Mouse (Mus musculus) hindbrain, embryonic 15.5 days (tissue): ENCODE data around the gene Brca1. TPM values are rescaled to one million over a fixed set of nuclear protein-coding genes. Genes with fewer than 3 reads are reported as not detected.
"Not testable (repeated sequence)": the region's sequence is repeated elsewhere in the genome, so short reads cannot be mapped to it uniquely, and the experiment has no call there.

ENCODE experiments used
- ATAC-seq: fragments of 200-750 bp; cut with Nextera tagmentation; 2 replicates; pipeline ENCODE4 v1.8.0; 2017; ENCODE audit warnings: low read depth, moderate number of reproducible peaks, moderate TSS enrichment; ENCODE audit not compliant: low FRiP score
- H3K27ac ChIP-seq: fragments of 300-500 bp; sonication (generic); replicated peaks from 2 replicates; pipeline ENCODE4 v1.5.1; 2015; ENCODE audit warnings: mild to moderate bottlenecking, inconsistent platforms
- H3K27me3 ChIP-seq: fragments of 300-500 bp; sonication (generic); 2 replicates; pipeline ENCODE4 v1.6.1; 2015; ENCODE audit warnings: control low read depth, inconsistent platforms
- H3K36me3 ChIP-seq: fragments of 300-500 bp; sonication (generic); 2 replicates; pipeline ENCODE4 v1.6.1; 2015; ENCODE audit warnings: control low read depth, inconsistent platforms
- H3K4me1 ChIP-seq: fragments of 300-500 bp; sonication (generic); replicated peaks from 2 replicates; pipeline ENCODE4 v1.6.1; 2015; ENCODE audit warnings: control low read depth, inconsistent platforms
- H3K4me2 ChIP-seq: fragments of 300-500 bp; sonication (generic); 2 replicates; pipeline ENCODE4 v1.6.1; 2015; ENCODE audit warnings: moderate library complexity, mild to moderate bottlenecking, inconsistent platforms
- H3K4me3 ChIP-seq: fragments of 300-500 bp; sonication (generic); 2 replicates; pipeline ENCODE4 v1.5.1; 2015; ENCODE audit warnings: mild to moderate bottlenecking, inconsistent platforms
- H3K9ac ChIP-seq: fragments of 300-500 bp; sonication (generic); 2 replicates; pipeline ENCODE4 v1.6.1; 2015; ENCODE audit warnings: inconsistent platforms
- H3K9me3 ChIP-seq: fragments of 300-500 bp; sonication (generic); 2 replicates; pipeline ENCODE4 v1.6.1; 2016; ENCODE audit warnings: control low read depth, inconsistent platforms
- WGBS: fragments of 180-500 bp; shearing (Covaris S2); methylation state at CpG from one replicate; pipeline ENCODE4 v1.1.7; 2015; 5-methylcytosine and 5-hydroxymethylcytosine counted together
- polyA plus RNA-seq: library from polyadenylated mRNA; unstranded; fragments of >200 nt; fragmentation: Nextera tagmentation; extraction: Ambion mirVana; gene quantifications from 2 replicates; pipeline ENCODE4 v1.2.1, GENCODE M21; 2015

The Brca1 gene
- polyA plus RNA-seq, 1 experiment from 2014 or later = 2.8 TPM

DNA sequence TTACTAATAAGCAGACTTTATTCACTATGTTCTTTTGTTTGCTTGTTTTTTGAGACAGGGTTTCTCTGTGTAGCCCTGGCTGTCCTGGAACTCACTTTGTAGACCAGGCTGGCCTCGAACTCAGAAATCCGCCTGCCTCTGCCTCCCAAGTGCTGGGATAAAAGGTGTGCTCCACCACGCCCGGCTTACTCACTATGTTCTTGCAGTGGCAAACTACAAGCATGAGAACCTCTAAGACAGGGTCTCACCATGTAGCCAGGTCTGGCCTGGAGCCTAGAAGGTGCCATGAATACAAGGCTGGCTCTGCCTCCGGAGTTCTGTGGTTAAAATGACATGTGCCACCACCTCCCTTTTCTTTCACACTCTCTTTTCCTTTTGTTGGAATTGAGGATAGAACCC is 85.2 kb downstream of the Brca1 start:
- not testable (repeated sequence) for H3K27me3 ChIP-seq, H3K27ac ChIP-seq, ATAC-seq, H3K9ac ChIP-seq, H3K36me3 ChIP-seq, H3K9me3 ChIP-seq
- Histone ChIP-seq H3K4me3 (peak overlapping the region; percentile 95), H3K4me1 (peaks cover 65% of the 10 kb centered on the region), H3K4me2 (peak overlapping the region; percentile 71)
- 54% methylated on average over 5 of the region's 5 CpGs for WGBS

DNA sequence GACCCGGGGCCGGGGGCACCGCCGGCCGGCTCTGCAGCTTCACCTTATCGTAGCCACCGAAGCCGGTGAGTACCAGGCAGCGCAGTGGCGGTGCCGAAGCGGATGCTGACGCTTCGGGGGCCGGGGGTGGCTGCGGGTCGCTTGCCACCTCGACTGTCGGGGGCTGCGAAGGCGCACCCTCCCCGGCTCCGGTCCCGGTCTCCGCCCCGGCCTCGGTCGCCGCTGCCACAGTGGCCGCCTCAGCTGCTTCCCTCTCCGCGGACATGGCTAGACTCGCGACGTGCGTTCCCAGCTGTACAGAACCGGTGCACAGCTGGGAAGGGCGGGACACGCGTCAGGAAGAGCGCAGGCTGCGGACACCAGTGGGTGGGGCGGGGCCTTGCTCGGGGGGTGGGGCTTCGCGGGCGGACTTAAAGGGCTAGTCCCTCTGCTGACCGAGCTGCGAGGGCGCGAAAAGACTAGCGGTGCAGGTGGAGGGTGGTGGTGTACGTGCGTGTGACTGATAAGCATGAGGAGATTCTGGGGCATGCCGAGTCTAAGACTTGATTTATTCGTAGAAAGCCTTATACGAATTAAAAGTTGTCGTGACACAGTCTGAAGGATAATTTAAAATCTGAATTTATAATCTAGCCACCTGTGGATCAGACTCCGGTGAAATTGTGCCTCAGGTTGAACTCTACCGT is 85.7 kb downstream of the Brca1 start, which contains the start of gene Vat1:
TSS of gene Vat1 (minus strand) at position 362 of the 683 bp plus-strand sequence.
- ATAC-seq = peak; percentile 75
- under 1% methylated on average over 60 of the region's 60 CpGs for WGBS
- peaks cover 65% of the 10 kb centered on the region for H3K4me1 ChIP-seq

DNA sequence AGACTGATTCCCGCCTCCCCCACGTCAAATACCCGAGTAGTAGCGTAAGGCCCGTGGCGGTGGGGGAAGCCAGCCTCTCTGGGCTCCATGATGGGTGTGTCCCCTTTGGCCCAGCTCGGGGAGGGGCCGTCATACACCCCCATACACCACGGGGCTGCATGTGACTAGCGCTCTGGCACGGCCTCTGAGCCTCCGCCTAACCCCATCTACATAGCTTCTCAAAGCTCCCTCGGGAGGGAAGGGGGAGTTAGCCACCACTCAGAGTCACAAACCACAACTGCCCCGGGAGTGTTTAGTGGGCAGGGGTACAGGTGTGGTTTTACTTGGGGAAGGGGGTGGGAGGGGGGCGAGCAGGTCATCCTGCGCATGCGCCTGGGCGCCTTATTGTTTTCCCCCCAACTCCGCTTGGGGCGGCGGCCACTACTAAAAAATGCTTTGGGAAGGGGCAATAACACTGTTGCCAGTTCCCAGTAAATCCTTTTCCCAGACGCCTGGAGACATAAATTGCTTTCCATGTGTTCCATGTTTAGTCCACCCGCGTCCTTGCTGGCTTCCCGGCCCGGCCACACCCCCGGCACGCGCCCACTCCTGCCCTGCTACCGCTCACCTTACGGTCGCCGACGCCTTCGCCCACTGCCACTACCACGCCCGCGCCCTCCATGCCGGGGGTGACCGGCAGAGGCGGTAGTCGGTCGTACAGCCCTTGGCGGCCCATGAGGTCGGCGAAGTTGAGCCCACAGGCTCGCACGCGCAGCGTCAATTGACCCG is 86.5 kb downstream of the Brca1 start:
- peak; percentile 43 for ATAC-seq
- Histone ChIP-seq H3K4me3 (peak overlapping the region; percentile 95), H3K9me3 (no peaks in the 10 kb centered on the region), H3K27ac (peak overlapping the region; percentile 96), H3K9ac (peak overlapping the region; percentile 96), H3K4me1 (peaks cover 62% of the 10 kb centered on the region), H3K4me2 (peak overlapping the region; percentile 71), H3K27me3 (no peaks in the 10 kb centered on the region), H3K36me3 (peaks cover 21% of the 10 kb centered on the region)
- WGBS = under 1% methylated on average over 51 of the region's 51 CpGs

More for the DNA sequence above, 85.7 kb downstream of the Brca1 start, which contains the start of gene Vat1:
- H3K27me3 ChIP-seq = no peaks in the 10 kb centered on the region
- H3K36me3 ChIP-seq = peaks cover 15% of the 10 kb centered on the region
- peak within 1 kb of the TSS; percentile 81 for H3K4me2 ChIP-seq
- peak within 1 kb of the TSS; percentile 95 for H3K4me3 ChIP-seq
- H3K27ac ChIP-seq = peak within 1 kb of the TSS; percentile 96
- no peaks in the 10 kb centered on the region for H3K9me3 ChIP-seq
- peak within 1 kb of the TSS; percentile 96 for H3K9ac ChIP-seq

GRCm38 (mm10) chr11:101464211-101465100 is 87.3 kb downstream of the Brca1 start, which contains the start of gene Rnd2:
Gene Rnd2 (plus strand): TSS chr11:101464999.
- Histone ChIP-seq H3K27ac (peak within 1 kb of the TSS; percentile 96), H3K4me2 (peak within 1 kb of the TSS; percentile 71), H3K9ac (peak within 1 kb of the TSS; percentile 96), H3K9me3 (no peaks in the 10 kb centered on the region), H3K27me3 (no peaks in the 10 kb centered on the region), H3K36me3 (peaks cover 30% of the 10 kb centered on the region), H3K4me3 (peak within 1 kb of the TSS; percentile 95), H3K4me1 (peaks cover 56% of the 10 kb centered on the region)
- 10% methylated on average over 12 of the region's 12 CpGs for WGBS
- ATAC-seq = peak; percentile 1; the same call in 1 of the 2 replicates

DNA sequence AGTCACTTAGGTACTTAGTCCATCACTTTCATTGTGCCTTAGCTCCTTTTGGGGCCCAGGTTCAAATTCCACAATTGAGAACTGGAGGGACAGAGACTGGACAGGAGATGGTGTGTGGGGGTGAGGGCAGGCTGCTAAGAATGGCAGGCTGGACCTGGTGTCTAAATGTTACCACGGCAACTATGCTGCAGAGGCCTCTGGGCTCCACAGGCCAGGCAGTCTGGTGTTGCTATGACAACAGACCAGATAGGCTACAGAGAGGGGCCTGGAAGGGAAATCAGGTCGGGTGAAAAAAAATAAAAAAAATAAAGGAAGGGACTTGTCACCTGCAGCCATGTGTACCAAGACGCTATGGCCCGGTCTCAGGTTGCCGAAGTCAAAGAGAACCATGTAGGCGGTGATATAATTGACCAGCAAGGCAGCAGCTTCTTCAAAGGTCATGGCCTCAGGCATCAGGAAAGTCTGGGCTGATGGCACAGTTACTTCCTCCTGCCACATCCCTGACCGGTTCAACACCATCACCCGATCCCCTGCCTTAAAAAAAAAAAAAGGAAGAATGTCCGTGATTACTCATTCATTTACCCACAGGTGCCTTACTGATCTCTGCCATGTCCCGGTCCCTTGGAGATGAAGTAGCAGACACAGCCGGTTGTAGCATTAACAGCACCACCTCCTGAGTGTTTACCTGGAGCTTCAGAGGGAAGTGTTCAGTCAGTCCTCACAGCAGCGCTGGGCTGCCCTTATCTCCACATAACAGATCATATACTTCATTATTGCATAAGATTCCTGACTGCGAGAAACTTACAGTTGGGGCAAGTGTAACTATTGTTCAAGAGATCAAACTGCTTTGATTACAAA is 88.9 kb downstream of the Brca1 start:
- Histone ChIP-seq H3K4me3 (peak overlapping the region; percentile 95; the same call in 1 of the 2 replicates), H3K27me3 (no peaks in the 10 kb centered on the region), H3K27ac (no peak overlapping the region; the same call in 1 of the 2 replicates), H3K4me2 (peak overlapping the region; percentile 71), H3K4me1 (peaks cover 47% of the 10 kb centered on the region), H3K9me3 (no peaks in the 10 kb centered on the region), H3K9ac (no peak overlapping the region), H3K36me3 (peaks cover 45% of the 10 kb centered on the region)
- ATAC-seq = peak; percentile 37; the same call in 1 of the 2 replicates
- WGBS = 24% methylated on average over 13 of the region's 13 CpGs

- Histone ChIP-seq H3K36me3 (peaks cover 51% of the 10 kb centered on the region), H3K4me2 (peak overlapping the region; percentile 71), H3K9ac (no peak overlapping the region), H3K4me3 (no peak overlapping the region), H3K9me3 (no peaks in the 10 kb centered on the region), H3K4me1 (peaks cover 41% of the 10 kb centered on the region), H3K27ac (no peak overlapping the region; the same call in 1 of the 2 replicates), H3K27me3 (no peaks in the 10 kb centered on the region)
- ATAC-seq = no peak
- 56% methylated on average over 14 of the region's 14 CpGs for WGBS
Observed at GRCm38 (mm10) chr11:101462141-101462540, 89.6 kb downstream of the Brca1 start.

- H3K4me1 ChIP-seq = peaks cover 31% of the 10 kb centered on the region
- H3K4me3 ChIP-seq = no peak overlapping the region
- no peak overlapping the region for H3K9ac ChIP-seq
- no peaks in the 10 kb centered on the region for H3K9me3 ChIP-seq
- no peak overlapping the region for H3K27ac ChIP-seq
- H3K4me2 ChIP-seq = no peak overlapping the region
- peaks cover 58% of the 10 kb centered on the region for H3K36me3 ChIP-seq
- 92% methylated on average over 15 of the region's 15 CpGs for WGBS
- H3K27me3 ChIP-seq = no peaks in the 10 kb centered on the region
- ATAC-seq = no peak
Observed at GRCm38 (mm10) chr11:101460321-101460720, 91.4 kb downstream of the Brca1 start.

DNA sequence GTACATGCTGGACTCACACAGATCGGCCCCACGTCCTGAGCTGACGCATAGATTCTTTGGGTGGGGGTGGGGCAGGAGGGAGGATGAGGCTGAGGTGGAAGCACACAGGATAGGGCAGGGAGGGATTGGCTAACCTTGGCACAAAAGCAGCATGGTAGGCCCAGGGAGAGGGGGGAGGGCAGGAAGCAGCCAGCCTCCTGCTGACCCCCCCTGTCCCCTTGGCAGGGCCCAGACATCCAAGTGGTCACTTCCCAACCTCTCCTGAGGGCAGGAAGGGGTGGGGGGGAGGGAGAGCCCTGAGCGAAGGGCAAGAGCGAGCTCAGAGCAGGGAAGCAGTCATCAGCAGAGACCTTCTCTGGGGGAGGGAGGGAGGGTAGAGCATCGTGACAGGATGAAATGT is 92.0 kb downstream of the Brca1 start:
- Histone ChIP-seq H3K4me2 (no peak overlapping the region), H3K27me3 (no peaks in the 10 kb centered on the region), H3K36me3 (peaks cover 58% of the 10 kb centered on the region), H3K4me3 (no peak overlapping the region), H3K27ac (no peak overlapping the region), H3K4me1 (peaks cover 28% of the 10 kb centered on the region), H3K9ac (no peak overlapping the region), H3K9me3 (no peaks in the 10 kb centered on the region)
- 44% methylated on average over 4 of the region's 6 CpGs for whole genome bisulfite sequencing
- ATAC-seq = no peak

DNA sequence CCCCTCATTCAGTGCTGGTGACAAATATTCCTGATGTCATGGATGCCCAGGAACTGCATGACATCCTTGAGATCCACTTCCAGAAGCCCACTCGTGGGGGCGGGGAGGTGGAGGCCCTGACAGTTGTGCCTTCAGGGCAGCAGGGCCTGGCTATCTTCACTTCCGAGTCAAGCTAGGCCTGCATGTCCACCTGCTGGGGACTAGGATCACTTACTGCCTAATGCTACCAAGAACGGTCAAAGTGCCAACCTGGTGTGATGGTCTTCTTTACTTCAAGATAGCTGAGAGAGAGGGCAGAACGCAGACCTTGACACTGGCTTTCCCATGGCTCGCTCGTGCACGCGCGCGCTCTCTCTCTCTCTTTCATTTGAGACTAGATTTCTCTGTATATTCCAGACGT is 93.5 kb downstream of the Brca1 start:
- no peak for ATAC-seq
- H3K4me2 ChIP-seq = no peak overlapping the region
- no peak overlapping the region for H3K4me3 ChIP-seq
- no peaks in the 10 kb centered on the region for H3K9me3 ChIP-seq
- peaks cover 58% of the 10 kb centered on the region for H3K36me3 ChIP-seq
- H3K4me1 ChIP-seq = peaks cover 13% of the 10 kb centered on the region
- no peak overlapping the region for H3K27ac ChIP-seq
- H3K27me3 ChIP-seq = no peaks in the 10 kb centered on the region
- no peak overlapping the region for H3K9ac ChIP-seq
- 87% methylated on average over 12 of the region's 12 CpGs for WGBS

GRCm38 (mm10) chr11:101457631-101458030 is 94.1 kb downstream of the Brca1 start:
- no peak for ATAC-seq
- peaks cover 58% of the 10 kb centered on the region for H3K36me3 ChIP-seq
- H3K9ac ChIP-seq = no peak overlapping the region
- peaks cover 7% of the 10 kb centered on the region for H3K4me1 ChIP-seq
- no peaks in the 10 kb centered on the region for H3K9me3 ChIP-seq
- no peak overlapping the region for H3K4me3 ChIP-seq
- 95% methylated on average over 9 of the region's 9 CpGs for WGBS
- no peak overlapping the region for H3K4me2 ChIP-seq
- no peak overlapping the region for H3K27ac ChIP-seq
- no peaks in the 10 kb centered on the region for H3K27me3 ChIP-seq

GRCm38 (mm10) chr11:101455627-101456026 is 96.1 kb downstream of the Brca1 start:
- no peak for ATAC-seq
- peaks cover 40% of the 10 kb centered on the region for H3K36me3 ChIP-seq
- WGBS = 94% methylated on average over 7 of the region's 7 CpGs
- H3K27me3 ChIP-seq = no peaks in the 10 kb centered on the region
- no peak overlapping the region for H3K27ac ChIP-seq
- no peaks in the 10 kb centered on the region for H3K9me3 ChIP-seq
- no peak overlapping the region for H3K4me3 ChIP-seq
- no peak overlapping the region for H3K9ac ChIP-seq
- H3K4me1 ChIP-seq = no peaks in the 10 kb centered on the region; the same call in 1 of the 2 replicates
- no peak overlapping the region for H3K4me2 ChIP-seq
